Mouse (Mus musculus) lung, postnatal 4 days (tissue): ENCODE measurements at regions not wholly inside any gene's neighbourhood (a gene's known extent, or its start where the extent isn't known, plus 50 kb on each side); places are given as distances from the start of the nearest gene placed in this dataset.

Experiments used
- DNase-seq, 2 experiments: peaks; one replicate each; pipeline ENCODE4 v3.0.0; 2021

GRCm38 (mm10) chr12:68676096-68676775 is 482.8 kb downstream of the Rps29 start:
- no peak for DNase-seq

- no peak for DNase-seq
These were observed 487.0 kb downstream of the Rps29 start for GRCm38 (mm10) chr12:68672011-68672410.

GRCm38 (mm10) chr12:68645901-68646585 is 512.9 kb downstream of the Rps29 start:
- DNase-seq, result no peak

GRCm38 (mm10) chr12:68643671-68644070 is 515.3 kb downstream of the Rps29 start:
- DNase-seq, result no peak

GRCm38 (mm10) chr12:68632441-68632840 is 526.5 kb downstream of the Rps29 start:
- DNase-seq, result no peak

GRCm38 (mm10) chr12:68618337-68618736 is 540.6 kb downstream of the Rps29 start:
- DNase-seq, result no peak

- no peak for DNase-seq
These were observed 553.5 kb downstream of the Rps29 start for GRCm38 (mm10) chr12:68605417-68606000.

- no peak for DNase-seq
These were observed 554.3 kb downstream of the Rps29 start for GRCm38 (mm10) chr12:68604524-68605299.

GRCm38 (mm10) chr12:68602682-68603081 is 556.3 kb downstream of the Rps29 start:
- no peak for DNase-seq

- no peak for DNase-seq
These were observed 557.6 kb downstream of the Rps29 start for GRCm38 (mm10) chr12:68601366-68601765.

GRCm38 (mm10) chr12:68599681-68600596 is 559.0 kb downstream of the Rps29 start:
- no peak for DNase-seq

- DNase-seq, result no peak
These were observed 559.9 kb downstream of the Rps29 start for GRCm38 (mm10) chr12:68599016-68599616.

GRCm38 (mm10) chr12:68585524-68585872 is 573.5 kb downstream of the Rps29 start:
- no peak for DNase-seq

- DNase-seq, result peak in 1 of 2 experiments; percentile 24
These were observed 574.0 kb downstream of the Rps29 start for GRCm38 (mm10) chr12:68584786-68585523.

GRCm38 (mm10) chr12:68579909-68580308 is 579.1 kb downstream of the Rps29 start:
- no peak for DNase-seq

GRCm38 (mm10) chr12:68577453-68577852 is 581.5 kb downstream of the Rps29 start:
- DNase-seq, result no peak

GRCm38 (mm10) chr12:68576855-68577254 is 582.1 kb downstream of the Rps29 start:
- no peak for DNase-seq

- DNase-seq, result no peak
These were observed 603.9 kb downstream of the Rps29 start for GRCm38 (mm10) chr12:68554943-68555627.

- no peak for DNase-seq
These were observed 604.7 kb downstream of the Rps29 start for GRCm38 (mm10) chr12:68554292-68554691.

GRCm38 (mm10) chr12:68541811-68542210 is 617.2 kb downstream of the Rps29 start:
- DNase-seq, result no peak
